ENCODE assay signal across 18 mouse cellular contexts in the genomic region with DNA sequence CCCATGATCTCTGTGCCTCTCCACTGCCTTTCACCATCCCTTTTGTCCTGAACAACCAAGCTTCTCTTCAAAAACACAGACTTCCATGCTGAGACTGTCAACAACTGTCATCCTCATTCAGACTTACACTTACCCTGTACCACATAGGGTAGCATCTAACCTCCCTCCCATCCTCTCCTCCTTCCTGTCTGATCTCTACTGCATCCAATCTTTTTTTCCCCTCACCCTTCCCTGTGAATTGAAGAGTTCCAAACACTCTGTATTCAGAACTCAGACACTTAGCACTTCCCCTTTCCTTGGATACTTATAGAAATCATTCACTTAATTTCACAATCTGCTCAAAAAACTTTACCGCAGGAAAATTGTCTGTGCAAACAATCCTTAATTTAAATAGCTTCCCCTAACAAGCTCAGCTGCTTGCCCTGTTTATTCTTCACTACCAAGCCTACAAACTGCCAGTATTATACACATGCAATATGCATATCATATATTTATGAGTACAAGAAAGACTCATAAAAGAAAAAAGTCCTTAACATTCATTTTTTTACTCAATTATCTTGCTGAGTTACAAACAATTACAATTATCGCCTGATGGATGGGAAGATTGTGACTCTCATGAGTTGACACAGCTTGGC.
"Had no signal": no experiment of that assay in that cellular context is flagged by ENCODE, and none has a peak within 500 bp of the region (broad histone marks: within the 10 kb centered on the region; RNA-seq: fewer than 3 reads in every experiment).

No protein-coding gene starts in this region.

- H3K4me1 ChIP-seq: lung, embryonic 15.5 days; megakaryocyte, embryonic 14.5 days; midbrain, embryonic 13.5 days; midbrain, embryonic 15.5 days; neural tube, embryonic 12.5 days; stomach, embryonic 15.5 days had no signal

- ATAC-seq: liver, postnatal 0 days; lung, postnatal 0 days; midbrain, embryonic 13.5 days; midbrain, embryonic 15.5 days had no signal

- H3K9ac ChIP-seq: liver, postnatal 0 days; lung, embryonic 15.5 days; midbrain, embryonic 13.5 days; midbrain, embryonic 15.5 days; neural tube, embryonic 12.5 days; stomach, embryonic 15.5 days had no signal

- H3K9me3 ChIP-seq: lung, embryonic 15.5 days; megakaryocyte, embryonic 14.5 days; midbrain, embryonic 13.5 days; midbrain, embryonic 15.5 days; neural tube, embryonic 12.5 days; stomach, embryonic 15.5 days had no signal

- H3K4me3 ChIP-seq: lung, embryonic 15.5 days; megakaryocyte, embryonic 14.5 days; midbrain, embryonic 13.5 days; midbrain, embryonic 15.5 days; neural tube, embryonic 12.5 days; stomach, embryonic 15.5 days had no signal

- DNase-seq: liver, postnatal 0 days; lung, adult 2 months; lung, postnatal 14 days; lung, postnatal 36 days; right cerebral cortex, postnatal 14 days; thymus, adult 2 months; thymus, postnatal 25 days; thymus, postnatal 4 days had no signal

- H3K36me3 ChIP-seq: lung, embryonic 15.5 days; midbrain, embryonic 13.5 days; midbrain, embryonic 15.5 days; neural tube, embryonic 12.5 days; stomach, embryonic 15.5 days had no signal

- H3K27me3 ChIP-seq: lung, embryonic 15.5 days; megakaryocyte, embryonic 14.5 days; midbrain, embryonic 13.5 days; midbrain, embryonic 15.5 days; neural tube, embryonic 12.5 days; stomach, embryonic 15.5 days had no signal

- H3K27ac ChIP-seq: lung, embryonic 15.5 days; macrophage; midbrain, embryonic 13.5 days; midbrain, embryonic 15.5 days; neural tube, embryonic 12.5 days; stomach, embryonic 15.5 days; stomach, postnatal 0 days had no signal

- H3K4me2 ChIP-seq: lung, embryonic 15.5 days; midbrain, embryonic 11.5 days; midbrain, embryonic 13.5 days; midbrain, embryonic 15.5 days; neural tube, embryonic 12.5 days; stomach, embryonic 15.5 days had no signal
